Mouse (Mus musculus): ENCODE data around the gene Homez. TPM values are rescaled to one million over a fixed set of nuclear protein-coding genes. Genes with fewer than 3 reads are reported as not detected.

Homez gene
- polyA plus RNA-seq, 1 experiment from 2014 or later: 9.4 TPM

Other genes starting within 250 kb of the Homez start
- 0.18 TPM in 1 of 2 replicates, not detected in the other for gene Psmb11, start 249.5 kb downstream of the Homez start, polyA plus RNA-seq (2014; fragmentation: Nextera tagmentation; extraction: Ambion mirVana)
- not detected in 2 replicates for gene Gm17606, start 230.0 kb downstream of the Homez start, polyA plus RNA-seq (2014; fragmentation: Nextera tagmentation; extraction: Ambion mirVana)
- gene Cdh24, start 229.6 kb downstream of the Homez start, polyA plus RNA-seq (2014; fragmentation: Nextera tagmentation; extraction: Ambion mirVana): 11.6 and 12.4 TPM in 2 replicates
- gene 1700123O20Rik, start 184.7 kb downstream of the Homez start, polyA plus RNA-seq (2014; fragmentation: Nextera tagmentation; extraction: Ambion mirVana): 74.0 and 79.1 TPM in 2 replicates
- gene Acin1, start 184.0 kb downstream of the Homez start, polyA plus RNA-seq (2014; fragmentation: Nextera tagmentation; extraction: Ambion mirVana): 128 and 143 TPM in 2 replicates
- gene Gm29776, start 172.1 kb downstream of the Homez start, polyA plus RNA-seq (2014; fragmentation: Nextera tagmentation; extraction: Ambion mirVana): 0.20 TPM in 2 replicates
- gene Cebpe, start 158.8 kb downstream of the Homez start, polyA plus RNA-seq (2014; fragmentation: Nextera tagmentation; extraction: Ambion mirVana): not detected in 2 replicates
- gene Slc7a8, start 89.0 kb downstream of the Homez start, polyA plus RNA-seq (2014; fragmentation: Nextera tagmentation; extraction: Ambion mirVana): 5.7 and 7.6 TPM in 2 replicates
- not detected in 2 replicates for gene Rnf212b, start 56.8 kb downstream of the Homez start, polyA plus RNA-seq (2014; fragmentation: Nextera tagmentation; extraction: Ambion mirVana)
- gene Ppp1r3e, start 6.6 kb upstream of the Homez start, polyA plus RNA-seq (2014; fragmentation: Nextera tagmentation; extraction: Ambion mirVana): 2.1 and 4.4 TPM in 2 replicates
- 5.5 and 5.8 TPM in 2 replicates for gene Bcl2l2, start 12.4 kb upstream of the Homez start, polyA plus RNA-seq (2014; fragmentation: Nextera tagmentation; extraction: Ambion mirVana)
- gene Gm20521, start 12.5 kb upstream of the Homez start, polyA plus RNA-seq (2014; fragmentation: Nextera tagmentation; extraction: Ambion mirVana): not detected in 2 replicates
- gene Pabpn1, start 21.5 kb upstream of the Homez start, polyA plus RNA-seq (2014; fragmentation: Nextera tagmentation; extraction: Ambion mirVana): 171 and 206 TPM in 2 replicates
- gene Slc22a17, start 42.2 kb upstream of the Homez start, polyA plus RNA-seq (2014; fragmentation: Nextera tagmentation; extraction: Ambion mirVana): 110 and 304 TPM in 2 replicates
- 10.2 and 18.3 TPM in 2 replicates for gene Efs, start 55.2 kb upstream of the Homez start, polyA plus RNA-seq (2014; fragmentation: Nextera tagmentation; extraction: Ambion mirVana)
- not detected in 2 replicates for gene Il25, start 61.7 kb upstream of the Homez start, polyA plus RNA-seq (2014; fragmentation: Nextera tagmentation; extraction: Ambion mirVana)
- 4.2 and 4.3 TPM in 2 replicates for gene Cmtm5, start 65.3 kb upstream of the Homez start, polyA plus RNA-seq (2014; fragmentation: Nextera tagmentation; extraction: Ambion mirVana)
- 0.98 and 1.7 TPM in 2 replicates for gene Myh6, start 96.0 kb upstream of the Homez start, polyA plus RNA-seq (2014; fragmentation: Nextera tagmentation; extraction: Ambion mirVana)
- gene Gm17428, start 106.0 kb upstream of the Homez start, polyA plus RNA-seq (2014; fragmentation: Nextera tagmentation; extraction: Ambion mirVana): not detected in 2 replicates
- gene Myh7, start 123.7 kb upstream of the Homez start, polyA plus RNA-seq (2014; fragmentation: Nextera tagmentation; extraction: Ambion mirVana): 5.4 and 7.7 TPM in 2 replicates
- 51.7 and 54.3 TPM in 2 replicates for gene Ngdn, start 144.5 kb upstream of the Homez start, polyA plus RNA-seq (2014; fragmentation: Nextera tagmentation; extraction: Ambion mirVana)
- gene Zfhx2, start 221.4 kb upstream of the Homez start, polyA plus RNA-seq (2014; fragmentation: Nextera tagmentation; extraction: Ambion mirVana): 24.9 and 28.4 TPM in 2 replicates
- gene Thtpa, start 223.8 kb upstream of the Homez start, polyA plus RNA-seq (2014; fragmentation: Nextera tagmentation; extraction: Ambion mirVana): 27.9 and 33.7 TPM in 2 replicates
- 6.8 and 7.6 TPM in 2 replicates for gene Ap1g2, start 235.6 kb upstream of the Homez start, polyA plus RNA-seq (2014; fragmentation: Nextera tagmentation; extraction: Ambion mirVana)
- 31.1 and 38.9 TPM in 2 replicates for gene Jph4, start 246.0 kb upstream of the Homez start, polyA plus RNA-seq (2014; fragmentation: Nextera tagmentation; extraction: Ambion mirVana)

Data from midbrain, embryonic 14.5 days (tissue).